Mouse (Mus musculus) bone marrow, adult 2 months (tissue): ENCODE measurements around the gene Ifna2. TPM values are rescaled to one million over a fixed set of nuclear protein-coding genes. Genes with fewer than 3 reads are reported as not detected.

Source experiments
- H3K27ac ChIP-seq: fragments of 200-500 bp; 2 replicates; pipeline ENCODE4 v1.5.1; 2012; ENCODE audit warnings: low read depth, mild to moderate bottlenecking, control low read depth, inconsistent platforms, low read length; ENCODE audit not compliant: control insufficient read depth, poor library complexity, insufficient read depth
- H3K4me1 ChIP-seq: fragments of 200-500 bp; 2 replicates; pipeline ENCODE4 v1.6.1; 2011; ENCODE audit warnings: low read length; ENCODE audit not compliant: control insufficient read depth, insufficient read depth
- H3K4me3 ChIP-seq: fragments of 200-500 bp; replicated peaks from 2 replicates; pipeline ENCODE3; 2011; ENCODE audit warnings: mild to moderate bottlenecking, low read depth, low read length, control low read depth; ENCODE audit not compliant: control insufficient read depth
- CTCF ChIP-seq: fragments of 200-500 bp; IDR thresholded peaks from 2 replicates; pipeline ENCODE4 v1.5.1; 2011; ENCODE audit warnings: low read length, control low read depth; ENCODE audit not compliant: control insufficient read depth, insufficient read depth
- POLR2A ChIP-seq: fragments of 200-500 bp; IDR thresholded peaks from 2 replicates; pipeline ENCODE4 v1.6.1; 2011; ENCODE audit warnings: low read depth, mild to moderate bottlenecking, control low read depth, low read length, borderline replicate concordance; ENCODE audit not compliant: control insufficient read depth
- WGBS: fragments of 180-500 bp; shearing (Covaris S2); methylation state at CpG from one replicate; pipeline ENCODE4 v1.1.7; 2018; 5-methylcytosine and 5-hydroxymethylcytosine counted together
- polyA plus RNA-seq: library from polyadenylated mRNA; stranded (reverse); fragments of >200 nt; gene quantifications from 2 replicates; pipeline ENCODE4 v1.2.4, GENCODE M21; 2011; ENCODE audit warnings: low replicate concordance; ENCODE audit not compliant: missing spikeins, insufficient read depth, insufficient read length

The Ifna2 gene
- polyA plus RNA-seq, 1 experiment, result not detected

DNA sequence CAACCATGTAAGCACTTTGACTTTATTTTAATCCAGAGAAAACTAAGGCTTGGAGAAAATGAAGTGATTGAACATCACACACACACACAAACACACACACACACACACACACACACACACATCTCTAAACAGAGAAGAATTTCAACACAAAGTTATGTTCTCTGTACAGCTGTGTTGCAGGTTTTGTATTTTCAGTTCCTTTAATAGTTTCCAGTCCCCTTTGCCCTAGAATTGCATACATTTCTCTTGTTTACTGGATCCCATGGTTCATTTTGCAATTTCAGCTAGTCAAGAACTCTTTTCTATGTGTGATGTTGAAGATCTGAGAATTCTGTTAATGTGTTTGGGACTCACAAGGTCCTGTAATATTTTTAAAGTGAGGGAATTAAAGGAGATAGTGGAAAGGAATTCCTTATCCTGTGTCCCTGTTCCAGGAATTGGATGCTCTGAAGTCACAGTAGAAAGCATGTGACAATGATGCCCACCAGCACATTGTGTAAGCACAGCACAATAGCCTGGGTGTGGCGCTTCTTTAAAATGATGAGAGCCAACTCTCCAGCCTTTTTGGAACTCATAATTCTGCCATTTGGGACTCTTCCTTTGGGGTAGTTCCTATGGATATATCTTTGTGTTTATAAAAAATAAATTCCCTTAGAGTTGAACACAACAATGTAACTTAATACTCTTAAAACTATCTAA, 23.6 kb upstream of the Ifna2 start:
- H3K27ac ChIP-seq, result no peak overlapping the region
- no peak for TF ChIP-seq POLR2A
- no peak for TF ChIP-seq CTCF
- peaks cover 1% of the 10 kb centered on the region; the same call in 1 of the 2 replicates for H3K4me1 ChIP-seq
- 77% methylated on average over 1 of the region's 1 CpGs for WGBS
- no peak overlapping the region for H3K4me3 ChIP-seq

DNA sequence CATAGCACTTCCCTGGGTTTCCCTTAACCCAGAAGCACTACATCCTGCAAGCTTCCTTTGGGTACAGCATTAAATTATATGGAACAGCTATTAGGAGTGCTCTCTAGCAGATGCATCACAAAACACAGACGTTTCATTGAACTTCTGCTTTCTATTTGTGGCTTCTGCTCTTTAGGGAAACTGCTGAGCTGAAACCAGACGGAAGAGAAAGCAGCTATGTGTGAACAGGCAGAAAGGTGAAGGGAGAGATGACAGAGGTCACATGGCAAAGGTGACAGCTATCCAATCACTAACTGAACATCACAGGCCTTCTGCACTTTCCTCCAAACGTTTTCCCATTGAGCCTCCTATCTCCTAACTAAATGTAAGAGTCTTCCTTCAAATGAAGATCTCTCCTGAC, 22.2 kb upstream of the Ifna2 start:
- Histone ChIP-seq H3K4me1 (peaks cover 1% of the 10 kb centered on the region; the same call in 1 of the 2 replicates), H3K27ac (no peak overlapping the region), H3K4me3 (no peak overlapping the region)
- WGBS, result 1% methylated on average over 3 of the region's 3 CpGs
- TF ChIP-seq CTCF (no peak), POLR2A (no peak)

DNA sequence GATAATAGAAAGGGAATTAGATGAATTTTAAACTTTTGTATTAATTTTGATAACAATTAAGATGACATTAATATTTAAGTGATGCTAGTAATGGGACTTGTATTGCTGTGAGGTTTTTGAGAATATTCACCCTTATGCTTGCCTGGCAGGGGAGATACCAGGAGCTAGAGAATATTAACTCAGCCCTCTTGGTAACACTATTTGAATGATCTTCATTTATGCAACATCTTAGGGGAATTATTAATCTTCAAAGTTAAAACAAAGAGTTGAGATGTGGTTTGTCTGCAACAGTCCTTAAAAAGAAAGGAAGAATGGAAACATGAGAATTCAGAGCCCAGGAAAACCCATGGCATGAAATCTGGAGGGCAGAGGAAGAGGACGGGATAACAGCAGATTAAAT, 15.6 kb upstream of the Ifna2 start:
- WGBS, result 80% methylated on average over 1 of the region's 1 CpGs
- H3K4me1 ChIP-seq, result peaks cover 1% of the 10 kb centered on the region; the same call in 1 of the 2 replicates
- TF ChIP-seq CTCF (no peak), POLR2A (no peak)
- no peak overlapping the region for H3K27ac ChIP-seq
- H3K4me3 ChIP-seq, result no peak overlapping the region

DNA sequence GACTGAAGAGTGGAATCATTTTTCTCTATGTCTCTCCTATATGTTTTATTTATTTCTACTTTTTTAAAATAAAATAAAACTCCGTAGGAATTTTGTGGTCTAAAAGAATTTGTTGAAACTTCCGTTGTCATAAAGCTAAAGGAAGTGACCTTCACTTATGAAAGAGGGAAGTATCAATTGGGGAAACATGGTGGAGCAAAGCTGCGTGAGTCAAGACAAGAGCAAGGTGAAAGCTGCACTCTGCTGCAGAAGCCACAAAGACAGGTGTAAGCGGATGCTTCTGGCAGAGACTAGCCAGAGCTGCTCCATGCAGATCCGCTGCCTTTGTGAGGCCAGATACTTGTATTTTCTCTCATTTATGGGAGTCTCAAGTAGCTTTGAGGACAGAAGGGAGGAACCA, 15.1 kb upstream of the Ifna2 start:
- Histone ChIP-seq H3K27ac (peak overlapping the region; percentile 67; the same call in 1 of the 2 replicates), H3K4me1 (peaks cover 1% of the 10 kb centered on the region; the same call in 1 of the 2 replicates), H3K4me3 (no peak overlapping the region)
- TF ChIP-seq CTCF, result no peak
- 11% methylated on average over 5 of the region's 5 CpGs for WGBS

DNA sequence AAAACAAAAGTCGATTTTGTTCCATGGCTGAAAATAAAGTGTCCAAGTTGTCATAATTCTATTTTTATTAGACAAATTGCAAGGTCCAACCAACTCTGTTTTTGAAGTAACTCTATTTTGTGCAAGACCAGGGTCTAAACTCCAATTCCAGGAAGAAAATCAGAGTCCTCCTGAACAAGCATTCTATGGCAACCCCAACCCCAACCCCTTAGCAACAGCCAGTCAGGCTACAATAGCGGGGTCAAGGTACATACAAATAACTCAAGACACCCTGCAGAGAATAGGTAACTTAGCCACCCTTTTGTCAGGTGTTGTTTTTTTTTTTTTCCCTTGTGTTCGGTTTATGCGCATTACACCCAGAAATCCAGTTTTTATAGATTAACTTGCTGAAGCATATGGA, 14.0 kb upstream of the Ifna2 start:
- peaks cover 1% of the 10 kb centered on the region; the same call in 1 of the 2 replicates for H3K4me1 ChIP-seq
- TF ChIP-seq POLR2A (no peak), CTCF (no peak)
- H3K4me3 ChIP-seq, result no peak overlapping the region
- 61% methylated on average over 4 of the region's 4 CpGs for WGBS
- H3K27ac ChIP-seq, result no peak overlapping the region

DNA sequence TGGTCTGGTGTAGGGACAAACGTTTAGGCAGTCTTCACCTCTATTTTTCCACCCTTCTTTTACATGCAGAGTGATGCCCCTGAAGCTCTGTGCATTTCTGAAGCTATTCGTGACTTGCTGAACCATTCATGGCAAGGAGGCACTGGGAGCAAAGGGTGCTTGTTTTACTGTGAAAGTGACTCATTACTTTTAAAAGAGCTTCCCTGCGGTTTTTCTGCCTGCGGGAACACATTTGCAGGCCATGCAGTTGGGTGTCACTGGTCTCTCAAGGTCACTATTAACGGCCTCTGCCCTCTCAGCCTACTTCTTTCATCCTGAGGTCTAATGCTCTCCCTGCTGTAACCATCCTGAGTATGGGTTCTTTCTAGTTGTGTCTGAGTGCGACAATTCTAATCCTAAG, 13.4 kb upstream of the Ifna2 start:
- H3K4me1 ChIP-seq, result peaks cover 1% of the 10 kb centered on the region; the same call in 1 of the 2 replicates
- H3K27ac ChIP-seq, result no peak overlapping the region
- no peak for TF ChIP-seq POLR2A
- TF ChIP-seq CTCF, result no peak
- H3K4me3 ChIP-seq, result no peak overlapping the region
- WGBS, result 57% methylated on average over 6 of the region's 6 CpGs

DNA sequence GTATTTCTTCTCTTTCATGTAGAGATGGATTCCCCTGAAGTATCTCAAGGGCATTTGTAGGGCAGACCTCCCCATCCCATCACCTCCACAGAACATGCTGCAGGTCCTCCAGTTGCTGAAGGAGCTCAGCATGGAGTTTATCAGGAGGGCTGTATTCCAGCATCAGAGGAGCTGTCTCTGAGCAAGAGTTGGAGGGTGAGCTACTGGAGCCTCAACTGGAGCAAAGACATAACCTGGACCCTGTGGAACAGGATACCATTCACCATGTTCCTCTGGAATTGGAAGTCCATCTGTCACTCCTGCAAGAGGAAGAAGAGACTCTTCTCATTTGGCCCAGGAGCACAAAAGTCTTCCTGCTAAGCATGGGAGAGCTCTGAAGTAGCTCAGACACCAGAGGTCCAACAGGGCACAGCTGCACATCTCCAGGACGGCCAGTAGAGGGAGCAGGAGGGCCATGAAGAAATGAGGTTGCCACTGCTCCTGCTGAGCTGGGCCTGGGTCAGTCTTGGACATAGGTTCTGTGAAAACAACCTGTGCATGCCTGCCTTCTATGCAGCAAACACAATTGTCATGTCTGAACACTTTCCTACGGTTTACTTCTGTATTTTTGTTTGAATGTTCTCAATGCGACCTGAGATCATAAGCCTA, 12.6 kb upstream of the Ifna2 start:
- H3K27ac ChIP-seq, result no peak overlapping the region
- TF ChIP-seq POLR2A (no peak), CTCF (peak; percentile 99)
- WGBS, result 26% methylated on average over 3 of the region's 3 CpGs
- H3K4me3 ChIP-seq, result no peak overlapping the region
- H3K4me1 ChIP-seq, result peaks cover 1% of the 10 kb centered on the region; the same call in 1 of the 2 replicates

DNA sequence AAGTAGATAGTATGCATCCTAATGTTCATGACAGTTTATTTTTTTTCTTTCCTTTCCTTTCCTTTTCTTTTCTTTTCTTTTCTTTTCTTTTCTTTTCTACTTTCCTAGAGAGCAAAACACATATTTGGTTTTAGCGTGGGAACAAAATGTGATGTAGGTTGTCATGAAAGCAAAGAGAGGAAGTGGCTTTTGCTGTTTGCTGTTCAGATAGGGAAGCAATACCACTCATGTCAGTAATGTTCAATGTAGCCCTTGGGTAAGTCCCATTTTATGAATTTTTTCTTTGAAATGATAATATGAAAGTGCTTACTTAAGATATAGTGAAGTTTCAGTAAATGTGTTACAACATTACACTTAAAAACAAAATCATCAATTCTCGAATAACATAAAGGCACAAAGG, 9.7 kb upstream of the Ifna2 start:
- Histone ChIP-seq H3K27ac (no peak overlapping the region), H3K4me1 (no peaks in the 10 kb centered on the region; the same call in 1 of the 2 replicates), H3K4me3 (no peak overlapping the region)
- 14% methylated on average over 2 of the region's 2 CpGs for WGBS
- TF ChIP-seq POLR2A (no peak), CTCF (no peak)

DNA sequence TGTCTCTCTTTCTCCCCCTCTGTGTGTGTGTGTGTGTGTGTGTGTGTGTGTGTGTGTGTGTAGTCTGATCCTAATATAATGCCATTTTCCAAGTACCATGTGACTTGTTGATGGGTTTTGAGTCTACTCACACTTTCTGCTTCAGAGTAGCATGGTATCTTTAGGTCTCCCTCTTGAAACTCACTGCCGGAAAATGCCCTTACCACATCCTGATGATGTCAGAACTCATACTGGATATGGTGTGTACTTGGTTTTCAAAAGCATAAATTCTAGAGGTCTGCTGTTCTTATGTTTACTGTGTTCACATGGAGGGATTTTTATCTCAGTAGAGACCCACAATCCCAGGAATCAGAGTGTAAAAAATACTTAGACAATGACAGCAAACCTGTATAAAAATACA, 8.8 kb upstream of the Ifna2 start:
- WGBS, result 11% methylated on average over 1 of the region's 1 CpGs
- no peaks in the 10 kb centered on the region; the same call in 1 of the 2 replicates for H3K4me1 ChIP-seq
- no peak overlapping the region for H3K4me3 ChIP-seq
- no peak overlapping the region for H3K27ac ChIP-seq
- no peak for TF ChIP-seq POLR2A
- no peak for TF ChIP-seq CTCF
